Mouse (Mus musculus): ENCODE measurements around the gene Cabp7. TPM values are rescaled to one million over a fixed set of nuclear protein-coding genes. Genes with fewer than 3 reads are reported as not detected.
A peak's percentile ranks its signal among the peaks of the same experiment; 100 is the strongest.

Cabp7 gene
- polyA plus RNA-seq (2012; rRNA removed), result 0.25 TPM in 1 of 2 replicates, not detected in the other

DNA sequence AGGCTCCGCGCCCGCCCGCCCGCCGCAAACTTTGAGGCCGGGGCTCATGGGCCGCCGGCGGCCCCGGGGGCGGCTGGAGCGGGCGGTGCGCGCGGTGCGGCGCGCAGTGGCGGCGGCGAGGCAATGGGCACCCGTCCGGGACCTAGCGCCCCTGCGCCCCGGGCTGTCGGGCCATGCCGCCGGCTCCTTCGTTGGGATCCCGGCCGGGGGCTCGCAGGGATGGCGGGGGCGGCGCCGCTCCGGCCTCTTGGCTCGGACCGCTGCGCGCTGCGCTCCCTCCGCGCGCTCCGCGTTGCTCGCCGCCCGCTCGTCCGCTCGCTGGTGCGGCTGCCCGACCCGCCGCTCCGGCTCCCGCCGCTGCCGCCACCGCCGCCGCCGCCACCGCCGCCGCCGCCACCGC is at the start of gene Cabp7:
Gene Cabp7 (minus strand): TSS at position 46 of the 400 bp plus-strand sequence.
- TF ChIP-seq POLR2A (IDR thresholded peaks at IDR 0.05; ENCODE audit: borderline replicate concordance, extremely low read depth, low read depth, low read length), result no peak
- TF ChIP-seq CTCF (IDR thresholded peaks at IDR 0.05; ENCODE audit: insufficient read depth, low read length), result no peak
- Histone ChIP-seq H3K4me1 (ENCODE audit: control insufficient read depth, insufficient read depth, low read length) (no peaks in the 10 kb centered on the region), H3K4me3 (replicated peaks; ENCODE audit: extremely low read depth, low read depth, low read length) (no peak within 1 kb of the TSS)
- DNase-seq, result no peak
- WGBS, result 3% methylated on average over 45 of the region's 73 CpGs

DNA sequence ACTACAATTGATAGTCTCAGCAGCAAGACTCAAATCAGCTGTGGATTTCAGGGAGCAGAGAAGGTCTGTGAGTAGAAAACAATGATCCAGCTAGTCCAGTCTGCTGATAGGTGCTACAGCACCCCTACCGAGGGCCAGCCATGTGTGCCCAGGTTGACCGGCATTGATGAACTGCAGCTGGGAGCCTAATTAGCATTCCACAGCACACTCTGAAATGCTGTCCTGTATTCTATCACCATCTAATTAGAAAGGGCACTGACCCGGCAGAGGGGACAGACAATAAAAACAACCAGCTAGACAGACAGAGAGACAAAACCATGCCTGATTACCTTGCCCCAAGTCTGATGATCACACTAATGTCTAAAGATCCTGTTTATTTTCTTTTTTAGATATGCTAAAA is 46.4 kb upstream of the Cabp7 start:
- no peak for DNase-seq
- Histone ChIP-seq H3K4me3 (replicated peaks; ENCODE audit: extremely low read depth, low read depth, low read length) (no peak overlapping the region), H3K4me1 (ENCODE audit: control insufficient read depth, insufficient read depth, low read length) (no peaks in the 10 kb centered on the region)
- TF ChIP-seq POLR2A (IDR thresholded peaks at IDR 0.05; ENCODE audit: borderline replicate concordance, extremely low read depth, low read depth, low read length), result no peak
- no peak for TF ChIP-seq CTCF (IDR thresholded peaks at IDR 0.05; ENCODE audit: insufficient read depth, low read length)
- 60% methylated on average over 3 of the region's 3 CpGs for WGBS

DNA sequence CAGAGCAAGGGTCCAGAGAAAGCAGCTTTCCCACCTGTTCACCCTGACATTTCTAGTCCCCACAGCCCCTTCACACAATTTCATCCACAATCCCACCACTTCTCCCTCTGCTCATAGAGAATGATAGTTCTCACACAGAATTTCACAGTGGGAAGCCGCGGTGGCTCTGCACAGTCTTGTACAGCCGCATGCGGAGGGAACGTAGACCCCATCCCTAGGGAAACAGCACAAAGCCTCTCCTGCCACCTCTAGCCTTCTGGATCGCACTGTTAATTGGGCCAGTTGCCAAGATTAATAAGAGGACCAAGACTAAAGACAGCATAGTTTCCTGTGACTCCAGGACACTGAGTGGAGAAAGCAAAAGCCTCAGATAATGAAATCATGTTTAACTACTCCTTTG is 45.0 kb upstream of the Cabp7 start:
- Histone ChIP-seq H3K4me3 (replicated peaks; ENCODE audit: extremely low read depth, low read depth, low read length) (no peak overlapping the region), H3K4me1 (ENCODE audit: control insufficient read depth, insufficient read depth, low read length) (no peaks in the 10 kb centered on the region)
- WGBS, result 82% methylated on average over 6 of the region's 6 CpGs
- no peak for TF ChIP-seq POLR2A (IDR thresholded peaks at IDR 0.05; ENCODE audit: borderline replicate concordance, extremely low read depth, low read depth, low read length)
- no peak for TF ChIP-seq CTCF (IDR thresholded peaks at IDR 0.05; ENCODE audit: insufficient read depth, low read length)
- no peak for DNase-seq

DNA sequence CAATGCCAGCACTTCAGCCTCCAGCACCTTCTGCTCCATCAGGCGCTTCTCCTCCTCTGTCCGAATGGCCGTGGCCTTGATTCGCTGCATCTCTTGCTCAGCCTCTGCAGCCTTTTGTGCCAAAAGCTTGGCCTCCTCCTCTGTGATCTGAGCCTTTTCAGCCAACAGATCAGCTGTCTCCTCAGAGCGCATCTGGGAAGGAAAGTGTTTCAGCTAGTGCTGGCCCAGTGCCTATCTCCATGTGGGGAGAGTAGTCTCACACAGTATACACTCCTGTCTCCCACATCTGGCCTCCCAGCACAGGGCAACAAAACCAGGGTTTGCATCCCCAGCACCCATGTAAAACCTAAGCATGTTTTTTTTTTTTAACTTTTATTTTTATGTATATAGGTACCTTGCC is 43.1 kb upstream of the Cabp7 start:
- Histone ChIP-seq H3K4me3 (replicated peaks; ENCODE audit: extremely low read depth, low read depth, low read length) (no peak overlapping the region), H3K4me1 (ENCODE audit: control insufficient read depth, insufficient read depth, low read length) (no peaks in the 10 kb centered on the region; the same call in 1 of the 2 replicates)
- TF ChIP-seq CTCF (IDR thresholded peaks at IDR 0.05; ENCODE audit: insufficient read depth, low read length) (no peak), POLR2A (IDR thresholded peaks at IDR 0.05; ENCODE audit: borderline replicate concordance, extremely low read depth, low read depth, low read length) (no peak)
- 85% methylated on average over 5 of the region's 5 CpGs for WGBS
- no peak for DNase-seq

GRCm38 (mm10) chr11:4784629-4785142 is 38.1 kb upstream of the Cabp7 start:
- 49% methylated on average over 5 of the region's 5 CpGs for WGBS
- H3K4me3 ChIP-seq (replicated peaks; ENCODE audit: extremely low read depth, low read depth, low read length), result no peak overlapping the region
- no peak for DNase-seq

GRCm38 (mm10) chr11:4783116-4783515 is 36.5 kb upstream of the Cabp7 start:
- WGBS, result 78% methylated on average over 3 of the region's 3 CpGs
- H3K4me1 ChIP-seq (ENCODE audit: control insufficient read depth, insufficient read depth, low read length), result peaks cover 3% of the 10 kb centered on the region; the same call in 1 of the 2 replicates
- TF ChIP-seq CTCF (IDR thresholded peaks at IDR 0.05; ENCODE audit: insufficient read depth, low read length) (no peak), POLR2A (IDR thresholded peaks at IDR 0.05; ENCODE audit: borderline replicate concordance, extremely low read depth, low read depth, low read length) (no peak)
- DNase-seq, result no peak
- H3K4me3 ChIP-seq (replicated peaks; ENCODE audit: extremely low read depth, low read depth, low read length), result no peak overlapping the region

More at GRCm38 (mm10) chr11:4784629-4785142, 38.1 kb upstream of the Cabp7 start:
- TF ChIP-seq POLR2A (IDR thresholded peaks at IDR 0.05; ENCODE audit: borderline replicate concordance, extremely low read depth, low read depth, low read length) (no peak), CTCF (IDR thresholded peaks at IDR 0.05; ENCODE audit: insufficient read depth, low read length) (no peak)
- peaks cover 3% of the 10 kb centered on the region; the same call in 1 of the 2 replicates for H3K4me1 ChIP-seq (ENCODE audit: control insufficient read depth, insufficient read depth, low read length)

- TF ChIP-seq POLR2A (IDR thresholded peaks at IDR 0.05; ENCODE audit: borderline replicate concordance, extremely low read depth, low read depth, low read length), result no peak
- TF ChIP-seq CTCF (IDR thresholded peaks at IDR 0.05; ENCODE audit: insufficient read depth, low read length), result no peak
- no peak overlapping the region for H3K4me3 ChIP-seq (replicated peaks; ENCODE audit: extremely low read depth, low read depth, low read length)
- 93% methylated on average over 3 of the region's 3 CpGs for WGBS
- peaks cover 3% of the 10 kb centered on the region; the same call in 1 of the 2 replicates for H3K4me1 ChIP-seq (ENCODE audit: control insufficient read depth, insufficient read depth, low read length)
- no peak for DNase-seq
Observed at GRCm38 (mm10) chr11:4780927-4781326, 34.3 kb upstream of the Cabp7 start.

DNA sequence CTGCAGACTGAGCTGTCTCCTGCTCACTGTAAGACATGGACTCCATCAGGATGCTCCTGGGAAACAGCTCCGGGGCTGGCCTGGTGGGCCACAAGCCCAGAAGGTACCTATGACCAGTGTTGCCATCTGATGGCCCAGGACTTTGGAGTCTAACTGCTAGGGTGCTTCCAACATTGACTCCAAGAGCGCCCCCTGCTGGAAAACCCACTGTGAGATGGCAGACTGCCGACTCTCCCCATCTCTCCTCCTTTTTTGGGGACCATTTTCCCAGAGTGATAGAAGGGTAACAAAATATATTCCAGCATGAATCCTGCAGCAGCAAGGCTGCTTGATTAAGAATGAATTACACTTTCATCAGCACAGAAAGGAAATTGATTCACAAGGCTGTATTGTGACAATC is 26.3 kb upstream of the Cabp7 start:
- DNase-seq, result peak; percentile 70
- no peak overlapping the region for H3K4me3 ChIP-seq (replicated peaks; ENCODE audit: extremely low read depth, low read depth, low read length)

DNA sequence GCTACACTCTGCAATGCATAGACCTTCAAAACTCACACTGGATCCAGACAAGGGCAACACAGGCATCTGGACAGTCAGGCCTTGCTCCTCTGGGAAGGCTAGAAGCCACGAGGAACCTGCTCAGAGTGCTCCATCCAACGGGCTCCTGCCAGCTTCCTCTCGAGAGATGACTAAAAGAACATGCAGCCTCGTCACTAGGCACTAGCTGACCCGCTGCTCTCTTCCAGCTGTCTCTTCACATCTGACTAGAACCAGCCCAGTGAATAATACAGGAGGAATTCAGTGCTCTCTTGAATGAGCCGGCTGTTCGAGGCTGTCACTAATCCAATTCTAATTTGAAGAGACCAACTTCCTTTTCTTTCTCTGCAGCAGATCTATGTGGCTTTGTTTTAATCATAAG is 25.2 kb upstream of the Cabp7 start:
- no peaks in the 10 kb centered on the region for H3K4me1 ChIP-seq (ENCODE audit: control insufficient read depth, insufficient read depth, low read length)

More for the DNA sequence above, 26.3 kb upstream of the Cabp7 start:
- TF ChIP-seq CTCF (IDR thresholded peaks at IDR 0.05; ENCODE audit: insufficient read depth, low read length), result peak; percentile 49
- no peak for TF ChIP-seq POLR2A (IDR thresholded peaks at IDR 0.05; ENCODE audit: borderline replicate concordance, extremely low read depth, low read depth, low read length)
- no peaks in the 10 kb centered on the region for H3K4me1 ChIP-seq (ENCODE audit: control insufficient read depth, insufficient read depth, low read length)
- WGBS, result 44% methylated on average over 3 of the region's 3 CpGs

GRCm38 (mm10) chr11:4769881-4770280 is 23.3 kb upstream of the Cabp7 start:
- H3K4me1 ChIP-seq (ENCODE audit: control insufficient read depth, insufficient read depth, low read length), result no peaks in the 10 kb centered on the region
- DNase-seq, result no peak
- H3K4me3 ChIP-seq (replicated peaks; ENCODE audit: extremely low read depth, low read depth, low read length), result no peak overlapping the region
- WGBS, result 91% methylated on average over 6 of the region's 6 CpGs
- TF ChIP-seq POLR2A (IDR thresholded peaks at IDR 0.05; ENCODE audit: borderline replicate concordance, extremely low read depth, low read depth, low read length), result no peak
- TF ChIP-seq CTCF (IDR thresholded peaks at IDR 0.05; ENCODE audit: insufficient read depth, low read length), result no peak

More for the DNA sequence above, 25.2 kb upstream of the Cabp7 start:
- no peak overlapping the region for H3K4me3 ChIP-seq (replicated peaks; ENCODE audit: extremely low read depth, low read depth, low read length)
- 62% methylated on average over 7 of the region's 7 CpGs for WGBS
- TF ChIP-seq POLR2A (IDR thresholded peaks at IDR 0.05; ENCODE audit: borderline replicate concordance, extremely low read depth, low read depth, low read length), result no peak
- TF ChIP-seq CTCF (IDR thresholded peaks at IDR 0.05; ENCODE audit: insufficient read depth, low read length), result no peak
- DNase-seq, result no peak
